12 mouse cellular contexts compared by ENCODE assay signal in the genomic region with DNA sequence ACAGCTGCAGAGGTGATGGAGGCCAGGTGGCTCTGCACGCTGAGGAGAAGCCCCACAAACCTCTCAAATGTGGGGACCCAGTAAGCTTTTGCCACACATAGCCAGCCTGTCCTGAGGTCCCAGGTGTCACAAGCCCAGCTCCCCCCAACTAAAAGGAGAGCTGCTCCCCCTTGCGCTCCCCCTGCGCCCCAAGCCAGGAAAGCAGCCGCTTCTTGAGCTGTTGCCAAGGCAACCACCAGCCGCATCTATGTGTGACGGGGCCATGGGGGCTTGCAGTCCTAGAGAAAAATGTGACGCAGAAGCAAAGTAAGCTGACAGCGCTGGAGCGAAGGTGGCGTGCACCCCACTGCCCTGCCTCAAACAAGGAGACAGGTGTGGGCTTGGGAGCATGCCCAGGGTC. TPM values are rescaled to one million over a fixed set of nuclear protein-coding genes. Genes with fewer than 3 reads are reported as not detected.
DNase-seq lines count a peak whose midpoint lies in the region; ATAC-seq lines count a peak whose summit lies in the region.
"Had no signal": no experiment of that assay in that cellular context is flagged by ENCODE, and none has a peak within 500 bp of the region (broad histone marks: within the 10 kb centered on the region; RNA-seq: fewer than 3 reads in every experiment).

No protein-coding gene starts in this region.

- H3K36me3 ChIP-seq in forebrain, embryonic 16.5 days (ENCODE audit: control insufficient read depth, insufficient read depth) = peaks cover 2% of the 10 kb centered on the region; the same call in 1 of the 2 replicates
- H3K36me3 ChIP-seq in midbrain, embryonic 14.5 days (ENCODE audit: control insufficient read depth, insufficient read depth, low read length) = peaks cover 6% of the 10 kb centered on the region; the same call in 1 of the 2 replicates

- no peak overlapping the region for H3K9ac ChIP-seq in forebrain, embryonic 16.5 days (replicated peaks; ENCODE audit: low read depth, low read length)
- H3K9ac ChIP-seq in midbrain, embryonic 14.5 days (replicated peaks; ENCODE audit: low read length) = peak overlapping the region; percentile 34

- peaks cover 29% of the 10 kb centered on the region for H3K4me1 ChIP-seq in forebrain, embryonic 16.5 days (replicated peaks; ENCODE audit: control insufficient read depth, insufficient read depth, low read length)
- peaks cover 49% of the 10 kb centered on the region for H3K4me1 ChIP-seq in midbrain, embryonic 14.5 days (ENCODE audit: control insufficient read depth, insufficient read depth, low read length)

- H3K27ac ChIP-seq in forebrain, embryonic 16.5 days (ENCODE audit: low read length) = 0 out of 2 replicates have a peak overlapping the region, but pooled peaks have one; percentile 23
- H3K27ac ChIP-seq in midbrain, embryonic 14.5 days (replicated peaks; ENCODE audit: low read depth, low read length) = peak overlapping the region; percentile 88
- H3K27ac ChIP-seq: macrophage had no signal

- no peak for ATAC-seq in forebrain, embryonic 16.5 days
- ATAC-seq in midbrain, embryonic 14.5 days (ENCODE audit: low FRiP score, low TSS enrichment) = no peak
- ATAC-seq in granulocyte monocyte progenitor cell, adult 5-6 weeks (replicated peaks; ENCODE audit: poor library complexity, severe bottlenecking) = no peak

- H3K9me3 ChIP-seq in forebrain, embryonic 16.5 days (ENCODE audit: control insufficient read depth, low read length) = no peaks in the 10 kb centered on the region
- H3K9me3 ChIP-seq in midbrain, embryonic 14.5 days (ENCODE audit: control insufficient read depth, low read length) = no peaks in the 10 kb centered on the region

- no peak overlapping the region for H3K4me3 ChIP-seq in forebrain, embryonic 16.5 days (replicated peaks; ENCODE audit: low read length)
- H3K4me3 ChIP-seq in midbrain, embryonic 14.5 days (replicated peaks; ENCODE audit: low read depth, low read length) = no peak overlapping the region

- DNase-seq in cerebellum, postnatal 10 days = peak; percentile 46 to 47
- no peak for DNase-seq in cerebellum, adult 9-10 months
- peak; percentile 84 for DNase-seq in midbrain, embryonic 14.5 days
- DNase-seq in telencephalon, adult 2 months (ENCODE audit: low read depth, low spot score) = peak; percentile 29
- no peak for DNase-seq in lung, adult 18-20 months
- no peak for DNase-seq in kidney, adult 18-20 months
- DNase-seq: adrenal gland, postnatal 14 days; cerebellum, postnatal 25 days; left cerebral cortex, postnatal 4 days had no signal

- peaks cover 14% of the 10 kb centered on the region for H3K27me3 ChIP-seq in forebrain, embryonic 16.5 days (replicated peaks; ENCODE audit: control insufficient read depth, insufficient read depth, low read length)
- peaks cover 10% of the 10 kb centered on the region; the same call in 1 of the 2 replicates for H3K27me3 ChIP-seq in midbrain, embryonic 14.5 days (ENCODE audit: control insufficient read depth, insufficient read depth, low read length)

- 15% methylated on average over 10 of the region's 10 CpGs for WGBS in forebrain, embryonic 16.5 days
- WGBS in midbrain, embryonic 14.5 days = under 1% methylated on average over 10 of the region's 10 CpGs

- H3K4me2 ChIP-seq in forebrain, embryonic 16.5 days (ENCODE audit: low read length) = peak overlapping the region; percentile 17; the same call in 1 of the 2 replicates
- peak overlapping the region; percentile 47 for H3K4me2 ChIP-seq in midbrain, embryonic 14.5 days (ENCODE audit: low read length)

RNA-seq across cellular contexts. Expression of gene Baiap3, which starts 2.4 kb away (rescaled TPM):
- 7.9 and 22.5 TPM in 2 replicates for polyA plus RNA-seq in forebrain, embryonic 16.5 days (2015; fragmentation: Nextera tagmentation; extraction: Ambion mirVana)
- polyA plus RNA-seq in midbrain, embryonic 14.5 days (2014; fragmentation: Nextera tagmentation; extraction: Ambion mirVana) = 11.6 and 17.7 TPM in 2 replicates
- 7.6 and 9.1 TPM in 2 replicates for total RNA-seq in granulocyte monocyte progenitor cell, adult 5-6 weeks (2014; fragmentation: Nextera tagmentation)
- 3.8 and 11.9 TPM in 2 replicates for total RNA-seq in granulocyte monocyte progenitor cell, adult 5-6 weeks (2017)
- polyA plus RNA-seq: macrophage had no signal

RNA-seq across cellular contexts. Expression of gene Tsr3, which starts 13.8 kb away (rescaled TPM):
- polyA plus RNA-seq in forebrain, embryonic 16.5 days (2015; fragmentation: Nextera tagmentation; extraction: Ambion mirVana) = 62.2 and 62.9 TPM in 2 replicates
- polyA plus RNA-seq in midbrain, embryonic 14.5 days (2014; fragmentation: Nextera tagmentation; extraction: Ambion mirVana) = 52.1 and 56.9 TPM in 2 replicates
- 10.9 and 17.1 TPM in 2 replicates for total RNA-seq in granulocyte monocyte progenitor cell, adult 5-6 weeks (2014; fragmentation: Nextera tagmentation)
- total RNA-seq in granulocyte monocyte progenitor cell, adult 5-6 weeks (2017) = 23.6 and 27.8 TPM in 2 replicates

RNA-seq across cellular contexts. Expression of gene Gnptg, which starts 13.8 kb away (rescaled TPM):
- polyA plus RNA-seq in forebrain, embryonic 16.5 days (2015; fragmentation: Nextera tagmentation; extraction: Ambion mirVana) = 83.8 and 99.9 TPM in 2 replicates
- 79.0 and 83.9 TPM in 2 replicates for polyA plus RNA-seq in midbrain, embryonic 14.5 days (2014; fragmentation: Nextera tagmentation; extraction: Ambion mirVana)
- total RNA-seq in granulocyte monocyte progenitor cell, adult 5-6 weeks (2014; fragmentation: Nextera tagmentation) = 10.9 and 19.2 TPM in 2 replicates
- total RNA-seq in granulocyte monocyte progenitor cell, adult 5-6 weeks (2017) = 23.7 and 27.8 TPM in 2 replicates

RNA-seq across cellular contexts. Expression of gene Ube2i, which starts 20.7 kb away (rescaled TPM):
- polyA plus RNA-seq in forebrain, embryonic 16.5 days (2015; fragmentation: Nextera tagmentation; extraction: Ambion mirVana) = 635 and 668 TPM in 2 replicates
- polyA plus RNA-seq in midbrain, embryonic 14.5 days (2014; fragmentation: Nextera tagmentation; extraction: Ambion mirVana) = 505 and 564 TPM in 2 replicates
- 356 and 387 TPM in 2 replicates for total RNA-seq in granulocyte monocyte progenitor cell, adult 5-6 weeks (2014; fragmentation: Nextera tagmentation)
- total RNA-seq in granulocyte monocyte progenitor cell, adult 5-6 weeks (2017) = 268 and 276 TPM in 2 replicates

RNA-seq across cellular contexts. Expression of gene Prss34, which starts 44.4 kb away (rescaled TPM):
- polyA plus RNA-seq in forebrain, embryonic 16.5 days (2015; fragmentation: Nextera tagmentation; extraction: Ambion mirVana) = not detected in 2 replicates
- polyA plus RNA-seq in midbrain, embryonic 14.5 days (2014; fragmentation: Nextera tagmentation; extraction: Ambion mirVana) = not detected in 2 replicates
- 2.4 and 94.9 TPM in 2 replicates for total RNA-seq in granulocyte monocyte progenitor cell, adult 5-6 weeks (2014; fragmentation: Nextera tagmentation)
- total RNA-seq in granulocyte monocyte progenitor cell, adult 5-6 weeks (2017) = 21.6 and 23.7 TPM in 2 replicates

Comparison
In these comparisons a context has a peak if more than half of its experiments do, and no peak if none do; other contexts are left out.
1. DNase-seq: peak in cerebellum, postnatal 10 days (2 of 2), midbrain, embryonic 14.5 days (single experiment) and telencephalon, adult 2 months (single experiment); none in cerebellum, adult 9-10 months (single experiment), lung, adult 18-20 months (0 of 2) and kidney, adult 18-20 months (single experiment).